Mouse (Mus musculus) hindbrain, embryonic 16.5 days (tissue): ENCODE data around the gene Rgl1. TPM values are rescaled to one million over a fixed set of nuclear protein-coding genes. Genes with fewer than 3 reads are reported as not detected.

Experiments used
- ATAC-seq: fragments of 200-750 bp; cut with Nextera tagmentation; 2 replicates; pipeline ENCODE4 v1.8.0; 2017; ENCODE audit warnings: moderate TSS enrichment, moderate library complexity
- H3K27ac ChIP-seq: fragments of 300-500 bp; sonication (generic); 2 replicates; pipeline ENCODE4 v1.5.1; 2014; ENCODE audit warnings: low read depth, mild to moderate bottlenecking, control low read depth, low read length, moderate library complexity
- H3K27me3 ChIP-seq: fragments of 300-500 bp; sonication (generic); replicated peaks from 2 replicates; pipeline ENCODE4 v1.6.1; 2014; ENCODE audit warnings: low read length; ENCODE audit not compliant: control insufficient read depth, insufficient read depth
- H3K36me3 ChIP-seq: fragments of 300-500 bp; sonication (generic); 2 replicates; pipeline ENCODE4 v1.6.1; 2014; ENCODE audit warnings: mild to moderate bottlenecking, low read length, moderate library complexity, mixed read lengths; ENCODE audit not compliant: control insufficient read depth, insufficient read depth
- H3K4me1 ChIP-seq: fragments of 300-500 bp; sonication (generic); 2 replicates; pipeline ENCODE4 v1.6.1; 2014; ENCODE audit warnings: low read depth, low read length; ENCODE audit not compliant: control insufficient read depth, insufficient read depth
- H3K4me2 ChIP-seq: fragments of 300-500 bp; sonication (generic); 2 replicates; pipeline ENCODE4 v1.6.1; 2014; ENCODE audit warnings: mild to moderate bottlenecking, low read length, control low read depth, moderate library complexity
- H3K4me3 ChIP-seq: fragments of 300-500 bp; sonication (generic); 2 replicates; pipeline ENCODE4 v1.5.1; 2014; ENCODE audit warnings: mild to moderate bottlenecking, low read length, control low read depth, moderate library complexity
- H3K9ac ChIP-seq: fragments of 300-500 bp; sonication (generic); 2 replicates; pipeline ENCODE4 v1.6.1; 2014; ENCODE audit warnings: low read depth, mild to moderate bottlenecking, control low read depth, low read length, moderate library complexity
- H3K9me3 ChIP-seq: fragments of 300-500 bp; sonication (generic); 2 replicates; pipeline ENCODE4 v1.6.1; 2014; ENCODE audit warnings: mild to moderate bottlenecking, low read length, moderate library complexity; ENCODE audit not compliant: control insufficient read depth
- WGBS: fragments of 180-500 bp; shearing (Covaris S2); extraction: QIAGEN DNeasy Blood & Tissue Kit; methylation state at CpG from one replicate; pipeline ENCODE4 v1.1.7; 2014; 5-methylcytosine and 5-hydroxymethylcytosine counted together
- polyA plus RNA-seq: library from polyadenylated mRNA; unstranded; fragments of >200 nt; fragmentation: Nextera tagmentation; extraction: Ambion mirVana; gene quantifications from 2 replicates; pipeline ENCODE4 v1.2.1, GENCODE M21; 2015

The Rgl1 gene
- polyA plus RNA-seq, 1 experiment from 2014 or later, result 18.4 TPM

DNA sequence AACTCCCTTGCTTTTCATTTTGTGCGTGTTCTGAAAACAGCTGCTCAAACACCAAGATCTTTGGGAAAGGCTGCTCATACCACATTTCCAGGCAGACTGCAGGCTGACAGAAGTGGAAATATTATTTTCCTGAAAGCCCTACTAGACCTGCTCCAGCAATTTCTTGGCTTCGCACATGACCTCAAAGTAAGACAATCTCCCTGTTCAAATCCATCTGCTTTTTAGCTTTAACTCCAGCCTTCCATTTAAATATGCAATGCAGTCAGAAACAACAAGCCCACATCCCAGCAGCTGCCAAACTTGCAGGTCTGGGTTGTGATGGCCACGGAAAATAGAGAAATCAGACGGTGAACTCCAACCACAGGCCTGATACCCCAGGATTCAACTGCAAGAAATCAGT, 55.1 kb downstream of the Rgl1 start:
- 90% methylated on average over 4 of the region's 4 CpGs for WGBS
- no peak for ATAC-seq
- no peak overlapping the region for H3K4me3 ChIP-seq
- H3K27ac ChIP-seq, result no peak overlapping the region
- H3K9me3 ChIP-seq, result no peaks in the 10 kb centered on the region
- no peak overlapping the region for H3K4me2 ChIP-seq
- H3K9ac ChIP-seq, result no peak overlapping the region
- H3K36me3 ChIP-seq, result no peaks in the 10 kb centered on the region
- H3K27me3 ChIP-seq, result no peaks in the 10 kb centered on the region
- no peaks in the 10 kb centered on the region for H3K4me1 ChIP-seq

DNA sequence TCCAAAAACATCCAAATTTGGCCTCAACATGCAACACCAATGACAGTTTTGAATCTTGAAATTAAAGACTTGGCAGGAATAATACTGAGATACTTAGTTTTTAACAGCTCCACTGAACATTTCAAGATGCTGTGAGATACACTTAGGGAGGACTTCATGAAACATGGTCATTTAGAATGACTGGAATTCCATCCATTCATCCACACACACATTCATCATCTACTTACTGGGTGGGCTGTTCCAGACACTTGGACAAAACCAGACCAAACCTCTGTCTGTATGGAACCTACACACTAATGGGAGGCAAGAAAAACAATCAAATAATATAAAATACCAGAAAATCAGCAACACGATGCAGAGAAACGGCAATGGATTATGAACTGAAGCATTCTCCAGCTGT, 58.6 kb downstream of the Rgl1 start:
- no peaks in the 10 kb centered on the region for H3K27me3 ChIP-seq
- H3K4me3 ChIP-seq, result no peak overlapping the region
- H3K36me3 ChIP-seq, result no peaks in the 10 kb centered on the region
- H3K9me3 ChIP-seq, result no peaks in the 10 kb centered on the region
- H3K9ac ChIP-seq, result no peak overlapping the region
- 91% methylated on average over 2 of the region's 2 CpGs for WGBS
- H3K27ac ChIP-seq, result no peak overlapping the region
- H3K4me1 ChIP-seq, result no peaks in the 10 kb centered on the region
- ATAC-seq, result no peak
- H3K4me2 ChIP-seq, result no peak overlapping the region

DNA sequence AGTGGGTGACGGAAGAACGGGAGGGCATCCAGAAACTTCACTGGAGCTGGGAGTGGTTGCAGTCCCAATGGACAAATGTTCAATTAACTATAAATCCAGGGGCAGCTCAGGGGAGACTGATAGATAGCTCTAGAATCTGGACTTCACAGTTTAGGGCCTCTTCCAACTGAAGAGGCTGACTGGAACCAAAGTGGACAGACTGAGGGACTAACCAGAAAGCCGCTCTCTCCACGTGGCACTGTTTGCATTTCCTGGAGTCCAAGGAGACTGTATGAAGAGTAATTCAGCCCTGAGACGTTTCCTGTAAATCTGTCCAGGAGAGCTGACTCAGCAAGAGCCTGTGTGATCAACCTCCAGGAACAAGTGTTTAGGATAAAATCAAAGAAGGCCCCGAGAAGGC, 62.2 kb downstream of the Rgl1 start:
- no peaks in the 10 kb centered on the region for H3K27me3 ChIP-seq
- no peaks in the 10 kb centered on the region for H3K36me3 ChIP-seq
- H3K27ac ChIP-seq, result no peak overlapping the region
- H3K9me3 ChIP-seq, result no peaks in the 10 kb centered on the region
- no peaks in the 10 kb centered on the region for H3K4me1 ChIP-seq
- H3K4me2 ChIP-seq, result no peak overlapping the region
- no peak overlapping the region for H3K9ac ChIP-seq
- no peak overlapping the region for H3K4me3 ChIP-seq
- no peak for ATAC-seq
- WGBS, result 62% methylated on average over 6 of the region's 6 CpGs

DNA sequence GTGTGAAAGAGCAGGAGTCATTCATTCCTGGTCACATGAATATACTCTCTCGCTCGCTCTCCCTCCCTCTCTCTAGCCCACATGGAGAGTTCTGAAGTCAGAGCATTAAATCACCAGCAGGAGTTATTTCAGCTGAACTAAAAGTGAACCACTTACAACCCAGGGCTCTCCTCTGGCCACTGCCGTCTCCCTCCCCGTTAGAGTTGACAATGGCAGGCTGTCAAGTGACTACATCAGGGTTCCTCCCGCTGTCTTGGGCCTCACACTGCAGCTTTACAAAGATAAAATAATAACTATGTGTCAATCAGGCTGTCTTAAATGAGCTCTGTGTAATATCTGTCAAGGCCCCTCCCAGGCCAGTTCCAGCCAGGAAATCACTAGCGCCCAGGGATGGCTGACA, 63.2 kb downstream of the Rgl1 start:
- Histone ChIP-seq H3K36me3 (no peaks in the 10 kb centered on the region), H3K4me3 (no peak overlapping the region), H3K4me2 (no peak overlapping the region), H3K27me3 (no peaks in the 10 kb centered on the region), H3K4me1 (no peaks in the 10 kb centered on the region), H3K27ac (no peak overlapping the region), H3K9me3 (no peaks in the 10 kb centered on the region), H3K9ac (no peak overlapping the region)
- 25% methylated on average over 6 of the region's 6 CpGs for WGBS
- ATAC-seq, result 0 out of 2 replicates have a peak, but pooled peaks have one; percentile 27

DNA sequence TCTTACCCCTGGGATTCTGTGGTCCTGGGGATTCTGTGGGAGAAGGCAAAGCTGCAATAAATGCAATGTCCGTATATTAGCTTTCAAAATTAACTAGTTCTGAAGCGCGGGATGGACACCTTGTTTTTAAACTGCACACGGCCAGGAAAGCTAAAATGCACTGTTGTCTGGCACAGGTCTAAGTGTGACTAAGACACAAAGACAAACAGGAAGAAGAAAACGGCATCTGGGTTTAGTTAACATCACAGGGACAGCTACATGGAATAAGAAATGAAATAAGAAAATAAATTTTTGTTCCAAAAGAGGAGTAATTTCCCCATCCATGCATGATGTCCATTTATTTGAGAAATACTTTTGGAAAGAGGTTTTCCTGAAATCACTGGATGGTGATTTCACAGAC, 65.1 kb downstream of the Rgl1 start:
- Histone ChIP-seq H3K27me3 (no peaks in the 10 kb centered on the region), H3K4me2 (no peak overlapping the region), H3K4me1 (no peaks in the 10 kb centered on the region), H3K9me3 (no peaks in the 10 kb centered on the region), H3K36me3 (no peaks in the 10 kb centered on the region), H3K27ac (no peak overlapping the region), H3K4me3 (no peak overlapping the region), H3K9ac (no peak overlapping the region)
- no peak for ATAC-seq
- WGBS, result 83% methylated on average over 5 of the region's 5 CpGs

DNA sequence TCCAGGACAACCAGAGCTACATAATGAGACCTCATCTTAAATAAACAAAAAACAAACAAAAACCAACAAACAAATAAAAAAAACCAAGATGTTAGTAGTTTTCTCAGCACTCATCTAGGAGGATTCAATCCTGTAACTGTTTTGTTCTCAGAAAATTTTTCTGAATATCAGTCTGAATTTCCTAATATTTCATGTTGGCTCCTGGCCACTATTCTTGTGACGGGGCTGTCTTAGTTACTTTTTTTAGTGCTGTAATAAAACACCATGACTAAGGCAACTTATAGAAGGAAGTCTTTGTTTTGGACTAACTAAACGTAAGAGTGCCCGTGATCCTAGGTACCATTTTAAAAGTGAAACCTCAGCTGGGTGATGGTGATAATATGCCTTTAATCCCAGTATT, 68.8 kb downstream of the Rgl1 start:
- no peak for ATAC-seq
- WGBS, result 85% methylated on average over 3 of the region's 3 CpGs
- no peak overlapping the region for H3K4me3 ChIP-seq
- H3K36me3 ChIP-seq, result no peaks in the 10 kb centered on the region
- no peak overlapping the region for H3K27ac ChIP-seq
- H3K27me3 ChIP-seq, result no peaks in the 10 kb centered on the region
- H3K4me1 ChIP-seq, result no peaks in the 10 kb centered on the region
- H3K9me3 ChIP-seq, result no peaks in the 10 kb centered on the region
- no peak overlapping the region for H3K4me2 ChIP-seq
- H3K9ac ChIP-seq, result no peak overlapping the region

DNA sequence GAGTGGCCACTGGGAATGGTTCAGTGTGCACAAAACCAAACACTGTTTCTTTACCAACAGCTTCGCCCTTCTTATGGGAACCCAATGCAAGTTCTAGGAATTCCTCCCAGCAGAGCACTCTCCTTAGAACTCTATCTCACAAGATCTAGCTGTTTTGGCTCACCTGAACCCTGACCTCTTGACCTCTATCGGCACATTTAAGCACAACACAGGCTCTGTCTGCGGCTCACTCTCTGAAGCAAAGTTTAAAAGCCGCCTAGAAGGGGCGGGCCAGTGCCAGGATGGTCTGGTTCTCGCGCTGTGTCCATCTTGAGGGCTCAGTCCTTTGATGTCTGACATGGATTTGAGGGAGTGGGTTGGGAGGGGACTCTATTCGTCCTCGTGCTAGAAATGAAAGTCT, 70.7 kb downstream of the Rgl1 start:
- Histone ChIP-seq H3K27ac (no peak overlapping the region), H3K27me3 (no peaks in the 10 kb centered on the region), H3K4me2 (no peak overlapping the region), H3K4me1 (no peaks in the 10 kb centered on the region), H3K4me3 (no peak overlapping the region), H3K9ac (no peak overlapping the region), H3K36me3 (no peaks in the 10 kb centered on the region), H3K9me3 (no peaks in the 10 kb centered on the region)
- no peak for ATAC-seq
- WGBS, result 50% methylated on average over 9 of the region's 9 CpGs

DNA sequence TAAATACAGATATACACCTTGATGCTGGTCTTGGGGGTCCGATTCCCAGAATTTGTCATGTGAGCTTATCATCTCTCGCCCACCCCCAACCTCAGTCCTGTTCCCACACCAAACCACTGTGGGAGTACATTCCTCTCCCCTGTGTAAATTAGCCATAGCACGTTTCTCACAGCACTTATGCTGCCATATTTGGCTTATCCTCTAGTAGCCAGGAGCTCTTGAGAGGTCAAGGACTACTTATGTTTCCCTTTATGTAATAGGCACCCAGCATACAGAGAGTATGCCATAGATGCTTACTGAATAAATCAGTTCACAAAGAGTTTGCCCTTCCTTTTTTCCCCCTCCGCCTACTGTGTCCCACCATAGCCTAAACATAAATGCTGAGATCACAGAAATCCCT, 76.2 kb downstream of the Rgl1 start:
- Histone ChIP-seq H3K9ac (no peak overlapping the region), H3K4me3 (no peak overlapping the region), H3K27ac (no peak overlapping the region), H3K36me3 (no peaks in the 10 kb centered on the region), H3K27me3 (no peaks in the 10 kb centered on the region), H3K9me3 (no peaks in the 10 kb centered on the region), H3K4me1 (peaks cover 11% of the 10 kb centered on the region), H3K4me2 (no peak overlapping the region)
- no peak for ATAC-seq
- 90% methylated on average over 4 of the region's 4 CpGs for WGBS

DNA sequence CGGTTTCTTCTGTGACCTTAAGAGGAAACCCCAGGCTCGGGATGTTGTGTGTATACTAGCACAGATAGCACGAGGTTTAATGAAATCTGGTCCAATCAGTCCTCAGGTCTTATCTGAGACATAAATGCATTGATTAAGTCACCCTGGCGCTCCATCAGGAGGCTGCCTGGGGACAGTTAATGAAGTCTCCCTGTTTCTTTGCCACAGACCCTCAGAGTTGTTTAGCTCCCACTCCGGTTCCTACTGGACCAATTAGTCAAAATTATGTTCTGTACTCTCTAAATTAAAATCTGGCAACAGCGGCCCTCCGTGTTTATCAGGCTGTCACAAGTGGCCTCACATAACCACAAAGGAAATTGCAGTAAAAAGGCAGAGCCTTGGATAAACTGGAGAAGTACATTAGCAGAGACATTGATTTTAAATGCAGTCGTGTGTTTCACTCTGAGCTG, 78.4 kb downstream of the Rgl1 start:
- H3K9ac ChIP-seq, result no peak overlapping the region
- no peaks in the 10 kb centered on the region for H3K9me3 ChIP-seq
- no peak overlapping the region for H3K4me2 ChIP-seq
- H3K4me1 ChIP-seq, result peaks cover 11% of the 10 kb centered on the region
- H3K27me3 ChIP-seq, result no peaks in the 10 kb centered on the region
- 24% methylated on average over 8 of the region's 8 CpGs for WGBS
- no peaks in the 10 kb centered on the region for H3K36me3 ChIP-seq
- H3K27ac ChIP-seq, result no peak overlapping the region
- no peak overlapping the region for H3K4me3 ChIP-seq
- peak; percentile 69; the same call in 1 of the 2 replicates for ATAC-seq

DNA sequence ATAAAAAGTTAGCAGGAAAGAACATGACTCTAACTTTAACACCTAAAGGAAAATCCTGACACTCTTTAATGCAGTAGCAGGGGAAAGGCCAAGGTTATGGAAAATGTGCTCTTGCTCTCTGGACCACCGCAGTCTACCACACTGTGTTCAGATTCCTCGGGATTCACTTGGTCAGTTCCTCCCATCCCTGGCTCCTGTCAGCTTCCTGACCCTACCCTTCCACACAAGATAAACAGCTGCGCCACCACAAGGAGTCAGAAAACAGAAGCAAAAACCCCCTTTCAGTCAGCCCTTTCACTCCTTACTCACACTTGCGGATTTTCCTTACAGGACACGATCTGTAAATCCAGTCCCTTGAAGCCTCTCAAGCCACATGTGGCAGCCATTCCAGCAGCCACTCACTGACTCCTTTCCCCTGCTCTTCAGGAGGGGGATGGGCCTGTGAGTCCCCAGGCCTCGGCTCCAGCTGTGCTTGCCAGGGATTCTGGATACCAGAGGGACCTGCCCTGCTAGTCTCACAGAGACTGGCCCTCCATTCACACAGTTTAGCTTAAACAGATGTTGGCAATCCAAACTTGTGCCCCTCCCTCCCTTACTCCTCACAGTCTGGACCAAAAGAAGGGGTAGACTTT, 78.9 kb downstream of the Rgl1 start:
- WGBS, result 21% methylated on average over 6 of the region's 6 CpGs
- H3K27me3 ChIP-seq, result no peaks in the 10 kb centered on the region
- H3K4me1 ChIP-seq, result peaks cover 11% of the 10 kb centered on the region
- no peak overlapping the region for H3K4me2 ChIP-seq
- H3K36me3 ChIP-seq, result no peaks in the 10 kb centered on the region
- 0 out of 2 replicates have a peak, but pooled peaks have one; percentile 45 for ATAC-seq
- no peak overlapping the region for H3K9ac ChIP-seq
- H3K4me3 ChIP-seq, result no peak overlapping the region
- H3K9me3 ChIP-seq, result no peaks in the 10 kb centered on the region
- no peak overlapping the region for H3K27ac ChIP-seq
